In the genomic region with DNA sequence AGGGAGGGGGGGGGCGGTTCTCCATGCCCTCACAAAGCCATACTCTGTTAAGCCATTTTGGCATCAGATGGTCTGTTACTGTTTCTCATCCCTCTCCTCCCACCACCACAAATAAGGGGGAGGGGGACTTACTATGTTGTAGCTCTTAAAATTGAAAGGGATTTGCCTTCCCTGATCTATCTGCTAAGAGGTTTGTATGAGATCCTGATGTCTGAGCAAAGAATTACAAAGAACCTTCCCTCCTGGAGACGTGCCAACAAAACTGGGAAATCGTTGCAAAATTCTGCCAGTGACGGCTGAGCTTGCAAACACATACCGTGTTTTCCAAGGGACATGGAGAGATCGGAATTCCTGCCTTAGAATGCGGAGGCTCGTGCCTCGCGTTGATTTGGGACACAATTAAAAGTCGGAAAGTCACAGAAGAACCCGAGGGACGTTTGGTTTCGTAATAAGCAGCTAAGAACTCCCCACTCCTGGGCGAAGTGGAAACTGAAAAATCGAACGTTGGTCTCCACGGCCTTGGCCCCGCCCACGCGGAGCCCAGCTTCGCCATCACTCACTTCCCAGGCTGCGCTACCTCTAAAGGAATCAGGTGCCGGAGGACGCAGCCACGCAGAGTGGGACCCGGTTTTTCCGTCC, we compare ENCODE assay signal across 8 mouse cellular contexts. TPM values are rescaled to one million over a fixed set of nuclear protein-coding genes. Genes with fewer than 3 reads are reported as not detected.
A peak's percentile ranks its signal among the peaks of the same experiment; 100 is the strongest.
DNase-seq lines count a peak whose midpoint lies in the region; ATAC-seq lines count a peak whose summit lies in the region.

No protein-coding gene starts in this region.

- H3K9me3 ChIP-seq in forebrain, embryonic 14.5 days (replicated peaks; ENCODE audit: control insufficient read depth, low read length): no peaks in the 10 kb centered on the region
- no peaks in the 10 kb centered on the region for H3K9me3 ChIP-seq in neural tube, embryonic 14.5 days (ENCODE audit: control insufficient read depth, low read length)

- peak overlapping the region; percentile 58 for H3K9ac ChIP-seq in forebrain, embryonic 14.5 days (ENCODE audit: low read length)
- peak overlapping the region; percentile 44 for H3K9ac ChIP-seq in neural tube, embryonic 14.5 days (replicated peaks; ENCODE audit: low read depth, low read length)

- DNase-seq in B cell, adult 2 months: peak; percentile 57 to 59
- peak; percentile 46 to 80 for DNase-seq in adrenal gland, postnatal 4 days (ENCODE audit: low spot score in 2 of 2)
- DNase-seq in forebrain, embryonic 14.5 days (ENCODE audit: low spot score): peak; percentile 91
- DNase-seq in heart, postnatal 25 days (ENCODE audit: low spot score): peak; percentile 68
- peak; percentile 58 for DNase-seq in layer of hippocampus, adult 11-12 months (ENCODE audit: low spot score)
- peak; percentile 87 to 90 for DNase-seq in lung, adult 18-20 months
- DNase-seq in testis, postnatal 14 days (ENCODE audit: low spot score): peak; percentile 71

- no peaks in the 10 kb centered on the region for H3K36me3 ChIP-seq in forebrain, embryonic 14.5 days (ENCODE audit: control insufficient read depth, insufficient read depth, low read length)
- H3K36me3 ChIP-seq in neural tube, embryonic 14.5 days (ENCODE audit: control insufficient read depth, insufficient read depth, low read length): no peaks in the 10 kb centered on the region

- peak overlapping the region; percentile 31 for H3K4me3 ChIP-seq in forebrain, embryonic 14.5 days (ENCODE audit: low read depth, low read length)
- H3K4me3 ChIP-seq in neural tube, embryonic 14.5 days (ENCODE audit: low read depth, low read length): peak overlapping the region; percentile 28

- H3K27ac ChIP-seq in forebrain, embryonic 14.5 days (ENCODE audit: low read depth, low read length): peak overlapping the region; percentile 68
- peak overlapping the region; percentile 55 for H3K27ac ChIP-seq in neural tube, embryonic 14.5 days (ENCODE audit: low read depth, low read length)

- H3K27me3 ChIP-seq in forebrain, embryonic 14.5 days (replicated peaks; ENCODE audit: control insufficient read depth, insufficient read depth, low read length): no peaks in the 10 kb centered on the region
- no peaks in the 10 kb centered on the region for H3K27me3 ChIP-seq in neural tube, embryonic 14.5 days (ENCODE audit: control insufficient read depth, insufficient read depth, low read length)

- WGBS in forebrain, embryonic 14.5 days: under 1% methylated on average over 28 of the region's 28 CpGs
- under 1% methylated on average over 28 of the region's 28 CpGs for WGBS in neural tube, embryonic 14.5 days

- intact Hi-C loops in heart, postnatal 25 days (cut with DNase I): loop anchor here (2.0 kb wide), 1 partner anchor 86 kb away; no protein-coding TSS in a partner anchor

- no peak for ATAC-seq in forebrain, embryonic 14.5 days
- ATAC-seq in neural tube, embryonic 14.5 days (ENCODE audit: low read depth): no peak

- peaks cover 18% of the 10 kb centered on the region for H3K4me1 ChIP-seq in forebrain, embryonic 14.5 days (ENCODE audit: control insufficient read depth, insufficient read depth, low read length)
- peaks cover 18% of the 10 kb centered on the region for H3K4me1 ChIP-seq in neural tube, embryonic 14.5 days (ENCODE audit: control insufficient read depth, insufficient read depth, low read length)

- H3K4me2 ChIP-seq in forebrain, embryonic 14.5 days (ENCODE audit: low read length): peak overlapping the region; percentile 67
- H3K4me2 ChIP-seq in neural tube, embryonic 14.5 days (ENCODE audit: low read depth, low read length): peak overlapping the region; percentile 51

RNA-seq across cellular contexts. Expression of gene Zfp217, which starts 14.7 kb away (rescaled TPM):
- total RNA-seq in adrenal gland, postnatal 4 days (2021): 10 to 100 TPM; 34.9 to 37.9 TPM
- 1.7 and 1.8 TPM in 2 replicates for polyA plus RNA-seq in forebrain, embryonic 14.5 days (2014; fragmentation: Nextera tagmentation; extraction: Ambion mirVana)
- 10 to 100 TPM in 1 of 2 experiments, 1 to 10 TPM in 1; 9.6 to 13.0 TPM for total RNA-seq in heart, postnatal 25 days (2021)
- polyA plus RNA-seq in neural tube, embryonic 14.5 days (2014; fragmentation: Nextera tagmentation; extraction: Ambion mirVana): 1.1 and 2.4 TPM in 2 replicates
